Mouse (Mus musculus) gastrocnemius, adult 2 months (tissue): Measurements from ENCODE around the gene Ankrd17. TPM values are rescaled to one million over a fixed set of nuclear protein-coding genes. Genes with fewer than 3 reads are reported as not detected.
"Not testable (repeated sequence)": the region's sequence is repeated elsewhere in the genome, so short reads cannot be mapped to it uniquely, and the experiment has no call there.

Source experiments
- DNase-seq: peaks from one replicate; pipeline ENCODE4 v3.0.0; 2022
- H3K27ac ChIP-seq: fragments of 200-600 bp; 2 replicates; pipeline ENCODE4 v1.8.1; 2022; ENCODE audit warnings: mild to moderate bottlenecking
- H3K4me3 ChIP-seq: fragments of 200-600 bp; 2 replicates; pipeline ENCODE4 v1.8.1; 2022; ENCODE audit warnings: mild to moderate bottlenecking, moderate library complexity
- CTCF ChIP-seq: fragments of 200-600 bp; IDR thresholded peaks from 2 replicates; pipeline ENCODE4 v1.8.1; 2022; ENCODE audit warnings: antibody characterized with exemption, mild to moderate bottlenecking, moderate library complexity
- intact Hi-C: fragments of 180-260 bp; cut with DNase I; formaldehyde crosslinking; loops from one replicate; pipeline ENCODE4 v1.15.1; 2025
- total RNA-seq, 2 experiments: library from RNA; stranded (reverse); gene quantifications; 2 replicates each; pipeline ENCODE4 v1.2.3; 2021

The Ankrd17 gene
- total RNA-seq, 2 experiments from 2014 or later = 48.2 to 55.3 TPM

- intact Hi-C loops = loop anchor here (5.0 kb wide), 2 partner anchors 38 to 63 kb away; no protein-coding TSS in a partner anchor
- no peak for DNase-seq
- no peak overlapping the region for H3K4me3 ChIP-seq
- H3K27ac ChIP-seq = no peak overlapping the region
- TF ChIP-seq CTCF = no peak
Measured at GRCm38 (mm10) chr5:90289887-90290286, 76.5 kb downstream of the Ankrd17 start.

GRCm38 (mm10) chr5:90286559-90286958, 79.8 kb downstream of the Ankrd17 start:
- no peak overlapping the region for H3K27ac ChIP-seq
- TF ChIP-seq CTCF = peak; percentile 66
- DNase-seq = peak; percentile 38

DNA sequence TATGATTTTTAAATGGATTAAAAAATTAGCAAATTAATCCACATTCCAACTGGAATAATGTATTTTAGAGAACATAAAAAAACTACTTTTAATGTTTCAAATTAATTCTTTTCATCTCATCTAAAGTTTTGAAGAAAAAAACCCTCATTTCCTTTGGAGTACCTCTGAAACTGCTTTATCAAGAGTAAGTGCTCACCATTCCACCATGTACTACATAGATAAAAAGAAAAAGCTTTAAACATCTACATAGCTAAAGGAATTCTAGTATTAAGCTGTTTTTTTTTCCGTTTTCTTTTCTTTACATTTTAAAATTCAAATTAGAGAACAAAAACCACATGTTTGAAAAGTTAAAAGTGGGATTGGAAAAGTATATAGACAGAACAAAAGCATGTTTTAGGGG, 86.3 kb downstream of the Ankrd17 start:
- no peak for TF ChIP-seq CTCF
- Histone ChIP-seq H3K4me3 (no peak overlapping the region), H3K27ac (no peak overlapping the region)
- intact Hi-C loops = no loop called here
- DNase-seq = no peak

More at GRCm38 (mm10) chr5:90286559-90286958, 79.8 kb downstream of the Ankrd17 start:
- intact Hi-C loops = loop anchor here (2.0 to 5.0 kb wide), 2 partner anchors 59 to 78 kb away; no protein-coding TSS in a partner anchor
- no peak overlapping the region for H3K4me3 ChIP-seq

- no peak overlapping the region for H3K27ac ChIP-seq
- H3K4me3 ChIP-seq = no peak overlapping the region
- no peak for DNase-seq
- intact Hi-C loops = no loop called here
- no peak for TF ChIP-seq CTCF
Measured at GRCm38 (mm10) chr5:90279418-90279817, 87.0 kb downstream of the Ankrd17 start.

GRCm38 (mm10) chr5:90277443-90277842, 88.9 kb downstream of the Ankrd17 start:
- intact Hi-C loops = no loop called here
- DNase-seq = no peak
- Histone ChIP-seq H3K4me3 (no peak overlapping the region), H3K27ac (no peak overlapping the region)
- TF ChIP-seq CTCF = no peak

DNA sequence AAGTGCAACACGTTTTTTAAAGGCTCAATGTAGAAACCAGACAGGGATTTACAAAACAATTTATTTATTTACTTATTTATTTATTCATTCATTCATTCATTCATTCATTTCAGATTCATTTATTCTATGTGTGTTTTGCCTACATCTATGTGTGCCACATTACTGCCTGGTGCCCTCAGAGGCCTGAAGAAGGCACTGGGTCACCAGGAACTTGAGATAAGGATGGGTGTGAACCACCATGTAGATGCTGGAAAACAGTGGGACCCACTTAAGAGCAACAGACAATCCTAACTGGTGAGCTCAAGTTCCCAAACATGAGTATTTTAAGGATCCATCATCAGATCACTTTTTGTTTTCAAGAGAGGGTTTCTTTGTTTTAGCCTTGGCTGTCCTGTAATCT, 91.6 kb downstream of the Ankrd17 start:
- Histone ChIP-seq H3K4me3 (no peak overlapping the region), H3K27ac (no peak overlapping the region)
- intact Hi-C loops = loop anchor here (5.0 kb wide), 1 partner anchor 38 kb away; no protein-coding TSS in a partner anchor
- no peak for TF ChIP-seq CTCF
- DNase-seq = no peak

GRCm38 (mm10) chr5:90262230-90262629, 104.1 kb downstream of the Ankrd17 start:
- not testable (repeated sequence) for H3K27ac ChIP-seq, H3K4me3 ChIP-seq, DNase-seq
- intact Hi-C loops = loop anchor here (5.0 kb wide), 1 partner anchor 35 kb away; no protein-coding TSS in a partner anchor

GRCm38 (mm10) chr5:90257023-90257422, 109.4 kb downstream of the Ankrd17 start:
- no peak for TF ChIP-seq CTCF
- intact Hi-C loops = no loop called here

DNA sequence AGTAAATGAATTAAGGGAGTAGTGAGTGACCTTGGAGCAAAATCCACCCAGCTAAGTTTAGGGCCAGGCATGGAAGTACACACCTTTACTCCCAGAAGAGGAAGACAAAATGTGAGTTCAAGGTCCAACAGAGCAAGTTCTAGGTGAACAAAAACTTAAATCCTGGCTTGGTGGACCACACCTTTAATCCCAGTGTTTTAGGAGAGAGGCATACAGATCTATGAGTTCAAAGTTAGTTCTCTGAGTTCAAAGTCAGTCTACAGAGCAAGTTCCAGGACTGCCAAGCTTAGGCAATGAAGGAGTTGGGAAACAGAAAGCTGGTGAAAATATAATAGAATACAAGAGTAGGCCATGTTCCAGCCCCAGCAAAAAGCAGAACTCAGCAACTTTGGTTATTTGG, 118.9 kb downstream of the Ankrd17 start:
- intact Hi-C loops = no loop called here
- no peak for DNase-seq
- Histone ChIP-seq H3K4me3 (no peak overlapping the region), H3K27ac (no peak overlapping the region)
- no peak for TF ChIP-seq CTCF

More at GRCm38 (mm10) chr5:90257023-90257422, 109.4 kb downstream of the Ankrd17 start:
- Histone ChIP-seq H3K27ac (no peak overlapping the region), H3K4me3 (no peak overlapping the region)
- DNase-seq = no peak

DNA sequence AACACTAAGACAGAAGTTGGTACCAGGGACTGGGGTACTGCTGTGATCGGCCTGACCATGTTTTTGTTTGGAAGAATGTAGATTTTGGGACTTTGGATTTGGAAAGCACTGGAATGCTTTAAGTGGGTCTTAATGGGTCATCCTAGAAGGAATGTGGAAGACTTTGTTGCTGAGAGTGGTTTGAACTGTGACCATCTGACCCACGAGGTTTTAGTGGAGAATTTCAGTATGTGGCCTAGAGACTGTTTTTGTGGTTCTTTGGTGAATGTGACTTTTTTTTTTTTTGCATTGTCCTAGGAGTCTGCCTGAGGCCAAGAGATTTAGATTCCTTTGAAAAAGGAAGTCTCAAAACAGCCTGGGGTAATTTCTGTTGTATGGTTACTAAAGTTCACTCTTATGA, 119.4 kb downstream of the Ankrd17 start:
- no peak overlapping the region for H3K4me3 ChIP-seq
- no peak for DNase-seq
- H3K27ac ChIP-seq = no peak overlapping the region
- no peak for TF ChIP-seq CTCF
- intact Hi-C loops = no loop called here

DNA sequence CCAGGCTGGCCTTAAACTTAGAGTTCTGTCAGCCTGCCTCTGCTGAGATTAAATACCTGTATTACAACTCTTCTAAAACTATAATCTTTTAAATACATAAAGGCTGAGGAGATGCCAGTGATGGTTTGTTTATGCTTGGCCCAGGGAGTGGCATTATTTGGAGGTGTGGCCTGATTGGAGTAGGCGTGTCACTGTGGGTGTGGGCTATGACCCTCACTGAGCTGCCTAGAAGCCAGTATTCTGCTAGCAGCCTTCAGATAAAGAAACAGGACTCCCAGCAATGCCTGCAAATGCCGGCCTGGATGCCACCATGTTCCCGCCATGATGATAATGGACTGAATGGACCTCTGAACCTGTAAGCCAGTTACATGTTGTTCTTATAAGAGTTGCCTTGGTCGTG, 119.8 kb downstream of the Ankrd17 start:
- no peak for TF ChIP-seq CTCF

GRCm38 (mm10) chr5:90245416-90245815, 121.0 kb downstream of the Ankrd17 start:
- no peak for TF ChIP-seq CTCF
- DNase-seq = no peak
- Histone ChIP-seq H3K27ac (no peak overlapping the region), H3K4me3 (no peak overlapping the region)
- intact Hi-C loops = no loop called here

More for the DNA sequence above, 119.8 kb downstream of the Ankrd17 start:
- no peak for DNase-seq
- H3K27ac ChIP-seq = no peak overlapping the region
- intact Hi-C loops = no loop called here
- no peak overlapping the region for H3K4me3 ChIP-seq

GRCm38 (mm10) chr5:90235217-90235616, 131.2 kb downstream of the Ankrd17 start:
- DNase-seq = no peak
- intact Hi-C loops = loop anchor here (5.0 kb wide), 1 partner anchor 37 kb away; no protein-coding TSS in a partner anchor
- TF ChIP-seq CTCF = no peak
- no peak overlapping the region for H3K27ac ChIP-seq
- no peak overlapping the region for H3K4me3 ChIP-seq

DNA sequence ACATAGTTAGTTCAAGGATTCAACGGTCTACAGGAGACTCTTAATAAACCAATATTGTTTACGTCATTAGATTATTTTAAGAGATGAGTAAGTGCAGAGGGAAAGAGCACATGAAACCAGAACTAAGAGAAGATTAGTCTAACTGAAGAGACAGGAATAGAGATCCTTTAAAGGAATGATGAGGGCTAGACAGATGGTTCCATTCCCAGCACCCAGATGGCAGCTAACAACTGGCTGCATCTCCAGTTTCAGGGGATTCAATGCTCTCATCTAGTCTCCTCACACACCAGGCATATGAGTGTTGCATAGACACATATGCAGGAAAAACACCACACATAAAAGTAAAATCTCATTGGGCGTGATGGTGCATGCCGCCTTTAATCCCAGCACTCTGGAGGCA, 133.1 kb downstream of the Ankrd17 start:
- intact Hi-C loops = no loop called here
- DNase-seq = no peak
- TF ChIP-seq CTCF = no peak
- Histone ChIP-seq H3K4me3 (no peak overlapping the region), H3K27ac (no peak overlapping the region)

- no peak overlapping the region for H3K27ac ChIP-seq
- intact Hi-C loops = loop anchor here (5.0 kb wide), 2 partner anchors 33 to 58 kb away; no protein-coding TSS in a partner anchor
- H3K4me3 ChIP-seq = no peak overlapping the region
- no peak for DNase-seq
- TF ChIP-seq CTCF = no peak
Measured at GRCm38 (mm10) chr5:90229760-90230159, 136.6 kb downstream of the Ankrd17 start.
